Mouse (Mus musculus) kidney, embryonic 14.5 days (tissue): ENCODE results near the gene Lenep. TPM values are rescaled to one million over a fixed set of nuclear protein-coding genes. Genes with fewer than 3 reads are reported as not detected.
"Not testable (repeated sequence)": the region's sequence is repeated elsewhere in the genome, so short reads cannot be mapped to it uniquely, and the experiment has no call there.

Source experiments
- ATAC-seq: fragments of 200-750 bp; cut with Nextera tagmentation; 2 replicates; pipeline ENCODE4 v1.8.0; 2017; ENCODE audit warnings: moderate number of reproducible peaks, mild to moderate bottlenecking, moderate TSS enrichment, moderate library complexity; ENCODE audit not compliant: low FRiP score, low TSS enrichment
- H3K27ac ChIP-seq: fragments of 300-500 bp; sonication (generic); 2 replicates; pipeline ENCODE4 v1.5.1; 2014; ENCODE audit warnings: low read depth, mild to moderate bottlenecking, low read length, moderate library complexity, mixed read lengths
- H3K27me3 ChIP-seq: fragments of 300-500 bp; sonication (generic); 2 replicates; pipeline ENCODE4 v1.6.1; 2014; ENCODE audit warnings: mild to moderate bottlenecking, low read length; ENCODE audit not compliant: control insufficient read depth, insufficient read depth
- H3K36me3 ChIP-seq: fragments of 300-500 bp; sonication (generic); 2 replicates; pipeline ENCODE4 v1.6.1; 2014; ENCODE audit warnings: low read length, mixed read lengths; ENCODE audit not compliant: control insufficient read depth, insufficient read depth
- H3K4me1 ChIP-seq: fragments of 300-500 bp; sonication (generic); 2 replicates; pipeline ENCODE4 v1.6.1; 2014; ENCODE audit warnings: low read length, mixed read lengths; ENCODE audit not compliant: control insufficient read depth, insufficient read depth
- H3K4me2 ChIP-seq: fragments of 300-500 bp; sonication (generic); replicated peaks from 2 replicates; pipeline ENCODE4 v1.6.1; 2014; ENCODE audit warnings: low read depth, mild to moderate bottlenecking, low read length
- H3K4me3 ChIP-seq: fragments of 300-500 bp; sonication (generic); 2 replicates; pipeline ENCODE4 v1.5.1; 2014; ENCODE audit warnings: mild to moderate bottlenecking, low read length
- H3K9ac ChIP-seq: fragments of 300-500 bp; sonication (generic); 2 replicates; pipeline ENCODE4 v1.6.1; 2014; ENCODE audit warnings: low read depth, mild to moderate bottlenecking, low read length, moderate library complexity
- H3K9me3 ChIP-seq: fragments of 300-500 bp; sonication (generic); 2 replicates; pipeline ENCODE4 v1.6.1; 2016; ENCODE audit warnings: low read length; ENCODE audit not compliant: control insufficient read depth
- WGBS: fragments of 180-500 bp; shearing (Covaris S2); extraction: QIAGEN DNeasy Blood & Tissue Kit; methylation state at CpG from one replicate; pipeline ENCODE4 v1.1.7; 2014; 5-methylcytosine and 5-hydroxymethylcytosine counted together
- polyA plus RNA-seq: library from polyadenylated mRNA; unstranded; fragments of >200 nt; fragmentation: Nextera tagmentation; extraction: Ambion mirVana; gene quantifications from 2 replicates; pipeline ENCODE4 v1.2.1, GENCODE M21; 2014

Lenep gene
- polyA plus RNA-seq, 1 experiment from 2014 or later: not detected

GRCm38 (mm10) chr3:89434532-89434931 lies 31.9 kb upstream of the Lenep start:
- peaks cover 16% of the 10 kb centered on the region for H3K4me1 ChIP-seq

GRCm38 (mm10) chr3:89432606-89433005 lies 30.0 kb upstream of the Lenep start:
- 92% methylated on average over 8 of the region's 8 CpGs for WGBS
- Histone ChIP-seq H3K4me1 (peaks cover 16% of the 10 kb centered on the region), H3K27me3 (no peaks in the 10 kb centered on the region), H3K36me3 (peaks cover 33% of the 10 kb centered on the region), H3K9ac (no peak overlapping the region), H3K9me3 (no peaks in the 10 kb centered on the region), H3K4me2 (no peak overlapping the region), H3K4me3 (no peak overlapping the region), H3K27ac (no peak overlapping the region)
- no peak for ATAC-seq

More at GRCm38 (mm10) chr3:89434532-89434931, 31.9 kb upstream of the Lenep start:
- WGBS: 87% methylated on average over 11 of the region's 11 CpGs
- no peak for ATAC-seq
- H3K27me3 ChIP-seq: no peaks in the 10 kb centered on the region
- no peak overlapping the region for H3K9ac ChIP-seq
- no peak overlapping the region for H3K4me3 ChIP-seq
- no peaks in the 10 kb centered on the region for H3K9me3 ChIP-seq
- peaks cover 27% of the 10 kb centered on the region for H3K36me3 ChIP-seq
- no peak overlapping the region for H3K4me2 ChIP-seq
- no peak overlapping the region for H3K27ac ChIP-seq

GRCm38 (mm10) chr3:89430171-89431159 lies 27.9 kb upstream of the Lenep start, which contains the start of gene Pygo2:
Gene Pygo2, plus strand, starts transcription at chr3:89430214.
- peak within 1 kb of the TSS; percentile 48 for H3K4me2 ChIP-seq
- H3K27me3 ChIP-seq: no peaks in the 10 kb centered on the region
- WGBS: 2% methylated on average over 67 of the region's 68 CpGs
- ATAC-seq: peak; percentile 97
- H3K9me3 ChIP-seq: no peaks in the 10 kb centered on the region
- peak within 1 kb of the TSS; percentile 89 for H3K27ac ChIP-seq
- H3K4me3 ChIP-seq: peak within 1 kb of the TSS; percentile 72
- H3K4me1 ChIP-seq: peaks cover 9% of the 10 kb centered on the region
- H3K9ac ChIP-seq: peak within 1 kb of the TSS; percentile 71
- H3K36me3 ChIP-seq: peaks cover 53% of the 10 kb centered on the region

- not testable (repeated sequence) for H3K4me2 ChIP-seq, H3K27me3 ChIP-seq, H3K4me3 ChIP-seq, H3K9ac ChIP-seq, H3K27ac ChIP-seq, ATAC-seq, H3K9me3 ChIP-seq
- H3K36me3 ChIP-seq: peaks cover 60% of the 10 kb centered on the region
- peaks cover 15% of the 10 kb centered on the region for H3K4me1 ChIP-seq
- WGBS: 94% methylated on average over 6 of the region's 7 CpGs
Observed at GRCm38 (mm10) chr3:89429021-89429420, 26.4 kb upstream of the Lenep start.

- Histone ChIP-seq H3K9ac (no peak overlapping the region), H3K9me3 (no peaks in the 10 kb centered on the region), H3K4me2 (no peak overlapping the region), H3K27me3 (no peaks in the 10 kb centered on the region), H3K27ac (no peak overlapping the region), H3K36me3 (peaks cover 46% of the 10 kb centered on the region), H3K4me1 (peaks cover 33% of the 10 kb centered on the region), H3K4me3 (no peak overlapping the region)
- no peak for ATAC-seq
- WGBS: 88% methylated on average over 4 of the region's 4 CpGs
Observed at GRCm38 (mm10) chr3:89425876-89426275, 23.3 kb upstream of the Lenep start.

- Histone ChIP-seq H3K4me3 (no peak overlapping the region), H3K9me3 (no peaks in the 10 kb centered on the region), H3K36me3 (peaks cover 46% of the 10 kb centered on the region), H3K4me1 (peaks cover 37% of the 10 kb centered on the region), H3K27ac (no peak overlapping the region), H3K9ac (no peak overlapping the region), H3K4me2 (no peak overlapping the region), H3K27me3 (no peaks in the 10 kb centered on the region)
- WGBS: 75% methylated on average over 5 of the region's 5 CpGs
- no peak for ATAC-seq
Observed at GRCm38 (mm10) chr3:89425141-89425525, 22.5 kb upstream of the Lenep start.

GRCm38 (mm10) chr3:89424416-89425140 lies 22.0 kb upstream of the Lenep start:
- no peak overlapping the region for H3K4me3 ChIP-seq
- 0 out of 2 replicates have a peak overlapping the region, but pooled peaks have one; percentile 2 for H3K27ac ChIP-seq
- no peak overlapping the region for H3K9ac ChIP-seq
- H3K27me3 ChIP-seq: no peaks in the 10 kb centered on the region
- H3K36me3 ChIP-seq: peaks cover 46% of the 10 kb centered on the region
- 56% methylated on average over 5 of the region's 5 CpGs for WGBS
- no peaks in the 10 kb centered on the region for H3K9me3 ChIP-seq
- H3K4me2 ChIP-seq: 0 out of 2 replicates have a peak overlapping the region, but pooled peaks have one; percentile 2
- peaks cover 42% of the 10 kb centered on the region for H3K4me1 ChIP-seq
- ATAC-seq: no peak

- Histone ChIP-seq H3K36me3 (peaks cover 41% of the 10 kb centered on the region), H3K9ac (peak overlapping the region; percentile 70; the same call in 1 of the 2 replicates), H3K4me1 (peaks cover 42% of the 10 kb centered on the region), H3K9me3 (no peaks in the 10 kb centered on the region), H3K27me3 (no peaks in the 10 kb centered on the region), H3K4me3 (peak overlapping the region; percentile 57), H3K27ac (peak overlapping the region; percentile 91; the same call in 1 of the 2 replicates), H3K4me2 (peak overlapping the region; percentile 88)
- WGBS: 63% methylated on average over 6 of the region's 6 CpGs
- ATAC-seq: no peak
Observed at GRCm38 (mm10) chr3:89422556-89423205, 20.1 kb upstream of the Lenep start.
